Mouse (Mus musculus) embryonic facial prominence, embryonic 10.5 days (tissue): ENCODE measurements around the gene Wdr64. TPM values are rescaled to one million over a fixed set of nuclear protein-coding genes. Genes with fewer than 3 reads are reported as not detected.

Source experiments
- DNase-seq: peaks from one replicate; pipeline ENCODE4 v3.0.0-alpha.2; 2017; ENCODE audit warnings: low spot score
- H3K27ac ChIP-seq: fragments of 300-500 bp; sonication (generic); replicated peaks from 2 replicates; pipeline ENCODE4 v1.5.1; 2016; ENCODE audit warnings: mild to moderate bottlenecking
- H3K27me3 ChIP-seq: fragments of 300-500 bp; sonication (generic); replicated peaks from 2 replicates; pipeline ENCODE4 v1.6.1; 2016; ENCODE audit warnings: low read depth, mild to moderate bottlenecking; ENCODE audit not compliant: poor library complexity, severe bottlenecking
- H3K36me3 ChIP-seq: fragments of 300-500 bp; sonication (generic); replicated peaks from 2 replicates; pipeline ENCODE4 v1.6.1; 2016; ENCODE audit warnings: mild to moderate bottlenecking, moderate library complexity
- H3K4me1 ChIP-seq: fragments of 300-500 bp; sonication (generic); 2 replicates; pipeline ENCODE4 v1.6.1; 2016
- H3K4me3 ChIP-seq: fragments of 300-500 bp; sonication (generic); 2 replicates; pipeline ENCODE4 v1.5.1; 2016; ENCODE audit warnings: mild to moderate bottlenecking, moderate library complexity
- H3K9me3 ChIP-seq: fragments of 300-500 bp; sonication (generic); 2 replicates; pipeline ENCODE4 v1.6.1; 2016; ENCODE audit warnings: mild to moderate bottlenecking
- WGBS: fragments of 180-500 bp; shearing (Covaris S2); methylation state at CpG from one replicate; pipeline ENCODE4 v1.1.7; 2016; 5-methylcytosine and 5-hydroxymethylcytosine counted together
- polyA plus RNA-seq: library from polyadenylated mRNA; unstranded; fragments of >200 nt; fragmentation: Nextera tagmentation; extraction: Ambion mirVana; gene quantifications from 2 replicates; pipeline ENCODE4 v1.2.1, GENCODE M21; 2016

Gene Wdr64
- polyA plus RNA-seq: not detected in 2 replicates

DNA sequence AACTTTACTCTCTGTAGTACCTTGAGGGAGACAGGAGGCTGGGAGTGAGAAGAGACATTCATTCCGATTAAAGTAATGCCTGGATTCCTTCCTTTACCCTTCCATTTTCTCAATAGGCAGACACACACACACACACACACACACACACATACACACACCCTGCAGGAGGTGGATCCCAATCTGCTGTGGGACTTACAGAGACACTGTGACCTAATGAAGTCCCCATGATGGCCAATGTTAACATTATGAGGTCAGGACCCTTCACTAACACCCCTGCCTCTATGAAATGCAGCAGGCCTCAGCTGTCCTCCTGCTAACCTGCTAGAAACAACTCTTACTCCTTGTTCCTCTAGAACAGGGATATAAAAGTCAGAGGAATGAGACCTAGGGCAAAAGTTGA is at the start of gene Wdr64:
TSS of gene Wdr64 (plus strand) at position 301 of the 400 bp plus-strand sequence.
- no peaks in the 10 kb centered on the region for H3K27me3 ChIP-seq
- H3K4me3 ChIP-seq: no peak within 1 kb of the TSS
- no peaks in the 10 kb centered on the region for H3K36me3 ChIP-seq
- no peak for DNase-seq
- H3K4me1 ChIP-seq: peaks cover 7% of the 10 kb centered on the region
- no peaks in the 10 kb centered on the region for H3K9me3 ChIP-seq
- H3K27ac ChIP-seq: no peak within 1 kb of the TSS
- 90% methylated on average over 1 of the region's 1 CpGs for WGBS

- WGBS: 91% methylated on average over 4 of the region's 4 CpGs
- H3K27me3 ChIP-seq: no peaks in the 10 kb centered on the region
- no peaks in the 10 kb centered on the region for H3K36me3 ChIP-seq
- H3K9me3 ChIP-seq: no peaks in the 10 kb centered on the region
- H3K4me3 ChIP-seq: no peak overlapping the region
- H3K27ac ChIP-seq: no peak overlapping the region
- H3K4me1 ChIP-seq: no peaks in the 10 kb centered on the region
- no peak for DNase-seq
These were observed 49.8 kb upstream of the Wdr64 start for GRCm38 (mm10) chr1:175648615-175649014.

- 94% methylated on average over 4 of the region's 4 CpGs for WGBS
- Histone ChIP-seq H3K36me3 (peaks cover 11% of the 10 kb centered on the region), H3K9me3 (no peaks in the 10 kb centered on the region), H3K4me1 (no peaks in the 10 kb centered on the region), H3K4me3 (no peak overlapping the region), H3K27ac (no peak overlapping the region), H3K27me3 (no peaks in the 10 kb centered on the region)
- no peak for DNase-seq
These were observed 38.5 kb upstream of the Wdr64 start for GRCm38 (mm10) chr1:175659900-175660299.

GRCm38 (mm10) chr1:175668666-175669405 is 29.6 kb upstream of the Wdr64 start:
- Histone ChIP-seq H3K9me3 (no peaks in the 10 kb centered on the region), H3K27me3 (no peaks in the 10 kb centered on the region), H3K4me3 (no peak overlapping the region), H3K36me3 (no peaks in the 10 kb centered on the region), H3K4me1 (no peaks in the 10 kb centered on the region), H3K27ac (no peak overlapping the region)
- WGBS: 82% methylated on average over 5 of the region's 5 CpGs
- DNase-seq: peak; percentile 30

- Histone ChIP-seq H3K4me1 (no peaks in the 10 kb centered on the region), H3K27me3 (no peaks in the 10 kb centered on the region), H3K36me3 (no peaks in the 10 kb centered on the region), H3K9me3 (no peaks in the 10 kb centered on the region), H3K27ac (no peak overlapping the region), H3K4me3 (no peak overlapping the region)
- DNase-seq: no peak
- WGBS: 91% methylated on average over 3 of the region's 3 CpGs
These were observed 28.9 kb upstream of the Wdr64 start for GRCm38 (mm10) chr1:175669456-175669855.

GRCm38 (mm10) chr1:175670042-175670441 is 28.4 kb upstream of the Wdr64 start:
- 76% methylated on average over 7 of the region's 7 CpGs for WGBS
- Histone ChIP-seq H3K27me3 (no peaks in the 10 kb centered on the region), H3K9me3 (no peaks in the 10 kb centered on the region), H3K4me1 (no peaks in the 10 kb centered on the region), H3K27ac (no peak overlapping the region), H3K4me3 (no peak overlapping the region), H3K36me3 (no peaks in the 10 kb centered on the region)
- no peak for DNase-seq

DNA sequence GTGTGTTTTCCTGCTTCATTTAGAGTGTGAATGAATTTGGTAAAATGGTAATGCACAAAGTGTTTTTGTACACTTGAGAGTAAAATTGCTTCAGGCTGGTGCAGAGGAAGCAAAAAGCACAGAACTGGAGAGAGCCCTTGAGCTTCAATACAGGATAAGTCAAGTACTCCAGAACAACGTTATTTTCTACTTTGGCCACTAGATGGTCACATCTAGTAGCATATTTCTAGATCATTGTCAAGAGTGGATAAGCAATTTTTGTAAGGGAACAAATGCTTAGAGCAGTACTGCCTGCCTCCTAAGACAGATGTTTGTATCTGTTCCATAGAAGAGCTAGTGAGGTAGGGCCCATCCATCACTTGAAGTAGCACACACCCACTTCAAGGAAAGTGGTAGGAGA is 26.8 kb upstream of the Wdr64 start:
- Histone ChIP-seq H3K9me3 (no peaks in the 10 kb centered on the region), H3K4me1 (no peaks in the 10 kb centered on the region), H3K4me3 (no peak overlapping the region), H3K36me3 (no peaks in the 10 kb centered on the region), H3K27ac (no peak overlapping the region), H3K27me3 (no peaks in the 10 kb centered on the region)
- no peak for DNase-seq
- 48% methylated on average over 1 of the region's 1 CpGs for WGBS

- Histone ChIP-seq H3K36me3 (no peaks in the 10 kb centered on the region), H3K4me3 (no peak overlapping the region), H3K27me3 (no peaks in the 10 kb centered on the region), H3K27ac (no peak overlapping the region), H3K4me1 (no peaks in the 10 kb centered on the region), H3K9me3 (no peaks in the 10 kb centered on the region)
- 82% methylated on average over 7 of the region's 7 CpGs for WGBS
- no peak for DNase-seq
These were observed 24.6 kb upstream of the Wdr64 start for GRCm38 (mm10) chr1:175673563-175674325.

GRCm38 (mm10) chr1:175675116-175675515 is 23.3 kb upstream of the Wdr64 start:
- no peak for DNase-seq
- H3K27ac ChIP-seq: no peak overlapping the region
- no peaks in the 10 kb centered on the region for H3K4me1 ChIP-seq
- no peak overlapping the region for H3K4me3 ChIP-seq
- no peaks in the 10 kb centered on the region for H3K27me3 ChIP-seq
- H3K36me3 ChIP-seq: no peaks in the 10 kb centered on the region
- H3K9me3 ChIP-seq: no peaks in the 10 kb centered on the region
- WGBS: 88% methylated on average over 6 of the region's 6 CpGs

GRCm38 (mm10) chr1:175677459-175677858 is 20.9 kb upstream of the Wdr64 start:
- no peak for DNase-seq
- WGBS: 90% methylated on average over 6 of the region's 6 CpGs

GRCm38 (mm10) chr1:175680995-175681394 is 17.4 kb upstream of the Wdr64 start:
- Histone ChIP-seq H3K4me1 (no peaks in the 10 kb centered on the region), H3K4me3 (no peak overlapping the region), H3K27me3 (no peaks in the 10 kb centered on the region), H3K27ac (no peak overlapping the region), H3K36me3 (peaks cover 20% of the 10 kb centered on the region), H3K9me3 (no peaks in the 10 kb centered on the region)
- DNase-seq: no peak
- 80% methylated on average over 6 of the region's 6 CpGs for WGBS

More at GRCm38 (mm10) chr1:175677459-175677858, 20.9 kb upstream of the Wdr64 start:
- Histone ChIP-seq H3K27me3 (no peaks in the 10 kb centered on the region), H3K4me1 (no peaks in the 10 kb centered on the region), H3K27ac (no peak overlapping the region), H3K9me3 (no peaks in the 10 kb centered on the region), H3K36me3 (peaks cover 8% of the 10 kb centered on the region), H3K4me3 (no peak overlapping the region)

GRCm38 (mm10) chr1:175691686-175692245 is 6.6 kb upstream of the Wdr64 start:
- H3K4me1 ChIP-seq: peaks cover 26% of the 10 kb centered on the region
- no peak for DNase-seq
- WGBS: 2% methylated on average over 22 of the region's 22 CpGs
- peaks cover 18% of the 10 kb centered on the region for H3K36me3 ChIP-seq
- no peaks in the 10 kb centered on the region for H3K9me3 ChIP-seq
- no peaks in the 10 kb centered on the region for H3K27me3 ChIP-seq
- H3K4me3 ChIP-seq: peak overlapping the region; percentile 84
- H3K27ac ChIP-seq: peak overlapping the region; percentile 97
